Mouse (Mus musculus): ENCODE data around the gene Tcstv1.
"Not testable (repeated sequence)": the region's sequence is repeated elsewhere in the genome, so short reads cannot be mapped to it uniquely, and the experiment has no call there.

Tcstv1 gene

DNA sequence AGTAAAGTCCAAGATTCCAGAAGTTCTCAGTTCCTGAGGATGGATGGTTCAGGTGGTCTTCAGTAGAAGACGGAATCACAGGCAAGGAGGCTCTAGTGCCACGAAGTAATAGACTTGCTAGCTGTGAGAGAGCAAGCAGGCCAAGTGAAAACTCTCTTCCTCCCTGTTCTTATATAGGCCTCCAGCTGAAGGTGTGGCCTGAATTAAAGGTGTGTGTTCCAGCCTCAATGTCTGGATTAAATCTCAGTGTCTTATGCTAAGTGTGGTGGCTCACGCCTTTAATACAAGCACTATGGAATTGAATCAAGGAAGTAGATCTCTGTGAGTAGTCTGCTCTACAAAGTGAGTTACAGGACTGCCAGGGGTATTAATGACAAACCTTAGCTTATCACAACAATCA is at the start of gene Tcstv1:
Tcstv1 (minus strand) TSS at position 101 of the 400 bp plus-strand sequence.
- DNase-seq = not testable (repeated sequence)

GRCm38 (mm10) chr13:119929172-119929571 is 34.6 kb upstream of the Tcstv1 start, which contains the start of gene Gm21761:
Gene Gm21761, minus strand, starts transcription at chr13:119929272.
- DNase-seq = not testable (repeated sequence)

GRCm38 (mm10) chr13:119924597-119925340 is 30.2 kb upstream of the Tcstv1 start:
- not testable (repeated sequence) for DNase-seq

- DNase-seq = not testable (repeated sequence)
These were observed 22.6 kb upstream of the Tcstv1 start for GRCm38 (mm10) chr13:119916966-119917722.

GRCm38 (mm10) chr13:119916449-119916848 is 21.9 kb upstream of the Tcstv1 start:
- DNase-seq = not testable (repeated sequence)

- not testable (repeated sequence) for DNase-seq
These were observed 4.0 kb upstream of the Tcstv1 start for GRCm38 (mm10) chr13:119898549-119898948.

GRCm38 (mm10) chr13:119886896-119887295 is 7.7 kb downstream of the Tcstv1 start:
- DNase-seq = not testable (repeated sequence)

GRCm38 (mm10) chr13:119864395-119864999 is 30.1 kb downstream of the Tcstv1 start:
- not testable (repeated sequence) for DNase-seq

DNA sequence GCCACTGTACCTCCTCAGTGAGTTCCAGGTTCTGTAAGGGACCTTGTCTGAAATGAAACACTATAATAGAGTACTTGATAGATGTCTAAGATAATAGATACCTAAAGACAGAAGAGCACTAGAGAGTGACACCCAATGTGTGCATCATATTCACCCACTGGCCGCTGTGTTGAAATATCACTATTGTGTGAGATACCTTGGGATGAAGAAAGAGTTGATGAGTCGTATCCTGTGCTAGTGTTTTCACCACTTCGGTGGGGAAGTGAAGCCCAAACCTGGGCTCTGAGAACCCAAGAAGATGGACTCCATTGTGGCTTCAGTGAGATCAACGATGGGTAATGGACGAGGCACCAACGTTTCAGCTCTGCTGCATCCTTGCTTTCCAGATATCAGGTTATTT is 32.2 kb downstream of the Tcstv1 start:
- not testable (repeated sequence) for DNase-seq
